Mouse (Mus musculus) left cerebral cortex, adult 9 months (tissue): Measurements from ENCODE around the gene Olfr361.
"Not testable (repeated sequence)": the region's sequence is repeated elsewhere in the genome, so short reads cannot be mapped to it uniquely, and the experiment has no call there.

Experiments used
- DNase-seq, 2 experiments: peaks; one replicate each; pipeline ENCODE4 v3.0.0; 2022; ENCODE audit warnings: low spot score in 2 of 2

The Olfr361 gene

GRCm38 (mm10) chr2:37089190-37089589, at the start of gene Olfr361:
Gene Olfr361 (minus strand): TSS chr2:37089290.
- DNase-seq: not testable (repeated sequence)

- no peak for DNase-seq
Observed at GRCm38 (mm10) chr2:37117810-37118209, 28.7 kb upstream of the Olfr361 start, which contains the start of gene Olfr362. Gene Olfr362 (minus strand): TSS chr2:37117910.

GRCm38 (mm10) chr2:37065446-37065845, 23.6 kb downstream of the Olfr361 start, which contains the start of gene Olfr360:
Gene Olfr360 (plus strand): TSS chr2:37065746.
- no peak for DNase-seq
